Mouse (Mus musculus) hindbrain, embryonic 15.5 days (tissue): Measurements from ENCODE around the gene Tmem131. TPM values are rescaled to one million over a fixed set of nuclear protein-coding genes. Genes with fewer than 3 reads are reported as not detected.
A peak's percentile ranks its signal among the peaks of the same experiment; 100 is the strongest.

Source experiments
- ATAC-seq: fragments of 200-750 bp; cut with Nextera tagmentation; 2 replicates; pipeline ENCODE4 v1.8.0; 2017; ENCODE audit warnings: low read depth, moderate number of reproducible peaks, moderate TSS enrichment; ENCODE audit not compliant: low FRiP score
- H3K27ac ChIP-seq: fragments of 300-500 bp; sonication (generic); replicated peaks from 2 replicates; pipeline ENCODE4 v1.5.1; 2015; ENCODE audit warnings: mild to moderate bottlenecking, inconsistent platforms
- H3K27me3 ChIP-seq: fragments of 300-500 bp; sonication (generic); 2 replicates; pipeline ENCODE4 v1.6.1; 2015; ENCODE audit warnings: control low read depth, inconsistent platforms
- H3K36me3 ChIP-seq: fragments of 300-500 bp; sonication (generic); 2 replicates; pipeline ENCODE4 v1.6.1; 2015; ENCODE audit warnings: control low read depth, inconsistent platforms
- H3K4me1 ChIP-seq: fragments of 300-500 bp; sonication (generic); replicated peaks from 2 replicates; pipeline ENCODE4 v1.6.1; 2015; ENCODE audit warnings: control low read depth, inconsistent platforms
- H3K4me2 ChIP-seq: fragments of 300-500 bp; sonication (generic); 2 replicates; pipeline ENCODE4 v1.6.1; 2015; ENCODE audit warnings: moderate library complexity, mild to moderate bottlenecking, inconsistent platforms
- H3K4me3 ChIP-seq: fragments of 300-500 bp; sonication (generic); 2 replicates; pipeline ENCODE4 v1.5.1; 2015; ENCODE audit warnings: mild to moderate bottlenecking, inconsistent platforms
- H3K9ac ChIP-seq: fragments of 300-500 bp; sonication (generic); 2 replicates; pipeline ENCODE4 v1.6.1; 2015; ENCODE audit warnings: inconsistent platforms
- H3K9me3 ChIP-seq: fragments of 300-500 bp; sonication (generic); 2 replicates; pipeline ENCODE4 v1.6.1; 2016; ENCODE audit warnings: control low read depth, inconsistent platforms
- WGBS: fragments of 180-500 bp; shearing (Covaris S2); methylation state at CpG from one replicate; pipeline ENCODE4 v1.1.7; 2015; 5-methylcytosine and 5-hydroxymethylcytosine counted together
- polyA plus RNA-seq: library from polyadenylated mRNA; unstranded; fragments of >200 nt; fragmentation: Nextera tagmentation; extraction: Ambion mirVana; gene quantifications from 2 replicates; pipeline ENCODE4 v1.2.1, GENCODE M21; 2015

Gene Tmem131
- polyA plus RNA-seq, 1 experiment from 2014 or later = 13.5 TPM

- Histone ChIP-seq H3K4me2 (no peak overlapping the region), H3K27me3 (no peaks in the 10 kb centered on the region), H3K9ac (no peak overlapping the region), H3K4me3 (no peak overlapping the region), H3K36me3 (no peaks in the 10 kb centered on the region), H3K27ac (no peak overlapping the region), H3K9me3 (no peaks in the 10 kb centered on the region), H3K4me1 (no peaks in the 10 kb centered on the region)
- 87% methylated on average over 9 of the region's 9 CpGs for WGBS
- no peak for ATAC-seq
Measured at GRCm38 (mm10) chr1:36760401-36760800, 183.1 kb downstream of the Tmem131 start.

- Histone ChIP-seq H3K27ac (no peak overlapping the region), H3K9ac (no peak overlapping the region), H3K4me1 (no peaks in the 10 kb centered on the region), H3K4me3 (no peak overlapping the region), H3K9me3 (no peaks in the 10 kb centered on the region), H3K36me3 (no peaks in the 10 kb centered on the region), H3K27me3 (no peaks in the 10 kb centered on the region), H3K4me2 (no peak overlapping the region)
- WGBS = 86% methylated on average over 18 of the region's 18 CpGs
- no peak for ATAC-seq
Measured at GRCm38 (mm10) chr1:36759076-36759475, 184.4 kb downstream of the Tmem131 start.

GRCm38 (mm10) chr1:36758553-36758952, 184.9 kb downstream of the Tmem131 start:
- H3K36me3 ChIP-seq = no peaks in the 10 kb centered on the region
- no peak overlapping the region for H3K4me3 ChIP-seq
- no peak overlapping the region for H3K4me2 ChIP-seq
- no peaks in the 10 kb centered on the region for H3K27me3 ChIP-seq
- H3K27ac ChIP-seq = no peak overlapping the region
- 89% methylated on average over 9 of the region's 9 CpGs for WGBS
- H3K9me3 ChIP-seq = no peaks in the 10 kb centered on the region
- H3K4me1 ChIP-seq = no peaks in the 10 kb centered on the region
- no peak overlapping the region for H3K9ac ChIP-seq
- ATAC-seq = no peak

GRCm38 (mm10) chr1:36753932-36754675, 189.4 kb downstream of the Tmem131 start:
- Histone ChIP-seq H3K27me3 (no peaks in the 10 kb centered on the region), H3K4me1 (no peaks in the 10 kb centered on the region), H3K36me3 (no peaks in the 10 kb centered on the region), H3K9ac (no peak overlapping the region), H3K27ac (no peak overlapping the region), H3K9me3 (no peaks in the 10 kb centered on the region), H3K4me3 (no peak overlapping the region), H3K4me2 (no peak overlapping the region)
- 87% methylated on average over 6 of the region's 6 CpGs for WGBS
- no peak for ATAC-seq

- H3K9ac ChIP-seq = no peak overlapping the region
- no peaks in the 10 kb centered on the region for H3K9me3 ChIP-seq
- ATAC-seq = no peak
- no peak overlapping the region for H3K27ac ChIP-seq
- 41% methylated on average over 15 of the region's 15 CpGs for WGBS
- no peaks in the 10 kb centered on the region for H3K27me3 ChIP-seq
- no peak overlapping the region for H3K4me2 ChIP-seq
- no peak overlapping the region for H3K4me3 ChIP-seq
- H3K36me3 ChIP-seq = no peaks in the 10 kb centered on the region
- H3K4me1 ChIP-seq = peaks cover 13% of the 10 kb centered on the region
Measured at GRCm38 (mm10) chr1:36746452-36746851, 197.0 kb downstream of the Tmem131 start.

- no peak overlapping the region for H3K27ac ChIP-seq
- no peak for ATAC-seq
- 43% methylated on average over 4 of the region's 4 CpGs for WGBS
Measured at GRCm38 (mm10) chr1:36745661-36746060, 197.8 kb downstream of the Tmem131 start.

GRCm38 (mm10) chr1:36744268-36744944, 199.1 kb downstream of the Tmem131 start:
- Histone ChIP-seq H3K4me2 (peak overlapping the region; percentile 56), H3K36me3 (no peaks in the 10 kb centered on the region), H3K4me3 (peak overlapping the region; percentile 31), H3K27ac (peak overlapping the region; percentile 52), H3K27me3 (no peaks in the 10 kb centered on the region), H3K9ac (no peak overlapping the region), H3K4me1 (peaks cover 13% of the 10 kb centered on the region), H3K9me3 (no peaks in the 10 kb centered on the region)
- 18% methylated on average over 17 of the region's 17 CpGs for WGBS
- ATAC-seq = peak; percentile 85

More at GRCm38 (mm10) chr1:36745661-36746060, 197.8 kb downstream of the Tmem131 start:
- Histone ChIP-seq H3K4me1 (peaks cover 13% of the 10 kb centered on the region), H3K9ac (no peak overlapping the region), H3K27me3 (no peaks in the 10 kb centered on the region), H3K9me3 (no peaks in the 10 kb centered on the region), H3K4me2 (no peak overlapping the region), H3K36me3 (no peaks in the 10 kb centered on the region), H3K4me3 (no peak overlapping the region)

- no peak for ATAC-seq
- H3K4me3 ChIP-seq = no peak overlapping the region
- H3K27ac ChIP-seq = no peak overlapping the region
- no peaks in the 10 kb centered on the region for H3K9me3 ChIP-seq
- no peak overlapping the region for H3K9ac ChIP-seq
- 83% methylated on average over 9 of the region's 9 CpGs for WGBS
- no peaks in the 10 kb centered on the region for H3K36me3 ChIP-seq
- H3K4me2 ChIP-seq = no peak overlapping the region
- no peaks in the 10 kb centered on the region for H3K27me3 ChIP-seq
- peaks cover 13% of the 10 kb centered on the region for H3K4me1 ChIP-seq
Measured at GRCm38 (mm10) chr1:36743046-36743445, 200.4 kb downstream of the Tmem131 start.

Other genes starting within 250 kb of the Tmem131 start
- 0.56 and 0.64 TPM in 2 replicates for gene 4933424G06Rik, start 233.5 kb downstream of the Tmem131 start, polyA plus RNA-seq
- gene Actr1b, start 229.2 kb downstream of the Tmem131 start, polyA plus RNA-seq = 107 and 110 TPM in 2 replicates
- gene Zap70, start 181.9 kb downstream of the Tmem131 start, polyA plus RNA-seq = 1.4 and 1.5 TPM in 2 replicates
- 0.38 and 0.75 TPM in 2 replicates for gene Vwa3b, start 82.9 kb upstream of the Tmem131 start, polyA plus RNA-seq